Mouse (Mus musculus) limb, embryonic 14.5 days (tissue): Measurements from ENCODE around the gene Mrtfb. TPM values are rescaled to one million over a fixed set of nuclear protein-coding genes. Genes with fewer than 3 reads are reported as not detected.

ENCODE experiments used
- ATAC-seq: fragments of 200-750 bp; cut with Nextera tagmentation; 2 replicates; pipeline ENCODE4 v1.8.0; 2017; ENCODE audit warnings: low read depth, moderate number of reproducible peaks, moderate TSS enrichment; ENCODE audit not compliant: low FRiP score
- DNase-seq: peaks from one replicate; pipeline ENCODE4 v3.0.0-alpha.2; 2015; ENCODE audit warnings: low spot score
- H3K27ac ChIP-seq: fragments of 300-500 bp; sonication (generic); replicated peaks from 2 replicates; pipeline ENCODE4 v1.5.1; 2014; ENCODE audit warnings: low read depth, mild to moderate bottlenecking, low read length, moderate library complexity, mixed read lengths
- H3K27me3 ChIP-seq: fragments of 300-500 bp; sonication (generic); 2 replicates; pipeline ENCODE4 v1.6.1; 2014; ENCODE audit warnings: low read length, mixed read lengths; ENCODE audit not compliant: control insufficient read depth, insufficient read depth
- H3K36me3 ChIP-seq: fragments of 300-500 bp; sonication (generic); 2 replicates; pipeline ENCODE4 v1.6.1; 2014; ENCODE audit warnings: mild to moderate bottlenecking, low read length, moderate library complexity, mixed read lengths; ENCODE audit not compliant: control insufficient read depth, insufficient read depth
- H3K4me1 ChIP-seq: fragments of 300-500 bp; sonication (generic); 2 replicates; pipeline ENCODE4 v1.6.1; 2014; ENCODE audit warnings: antibody characterized with exemption, low read length, mixed read lengths; ENCODE audit not compliant: control insufficient read depth, insufficient read depth
- H3K4me2 ChIP-seq: fragments of 300-500 bp; sonication (generic); replicated peaks from 2 replicates; pipeline ENCODE4 v1.6.1; 2014; ENCODE audit warnings: low read depth, mild to moderate bottlenecking, low read length, moderate library complexity; ENCODE audit not compliant: severe bottlenecking
- H3K4me3 ChIP-seq: fragments of 300-500 bp; sonication (generic); replicated peaks from 2 replicates; pipeline ENCODE4 v1.5.1; 2014; ENCODE audit warnings: low read length
- H3K9ac ChIP-seq: fragments of 300-500 bp; sonication (generic); 2 replicates; pipeline ENCODE4 v1.6.1; 2014; ENCODE audit warnings: mild to moderate bottlenecking, low read depth, low read length, moderate library complexity; ENCODE audit not compliant: severe bottlenecking
- H3K9me3 ChIP-seq: fragments of 300-500 bp; sonication (generic); 2 replicates; pipeline ENCODE4 v1.6.1; 2016; ENCODE audit warnings: low read length; ENCODE audit not compliant: control insufficient read depth
- POLR2A ChIP-seq: fragments of 200-500 bp; IDR thresholded peaks from 2 replicates; pipeline ENCODE4 v1.8.0; 2012; ENCODE audit warnings: inconsistent platforms, mild to moderate bottlenecking, moderate library complexity, borderline replicate concordance; ENCODE audit not compliant: insufficient read depth, insufficient read length; ENCODE audit errors: extremely low read depth
- WGBS: fragments of 180-500 bp; shearing (Covaris S2); extraction: QIAGEN DNeasy Blood & Tissue Kit; methylation state at CpG from one replicate; pipeline ENCODE4 v1.1.7; 2014; 5-methylcytosine and 5-hydroxymethylcytosine counted together
- polyA plus RNA-seq, 2 experiments: library from polyadenylated mRNA; depleted of rRNA in 1 of 2; stranded (reverse) in 1 of 2; unstranded in 1 of 2; fragments of >200 nt; fragmentation: Nextera tagmentation in 1 of 2; extraction: Ambion mirVana in 1 of 2; gene quantifications; 2 replicates each; pipeline versions ENCODE4 v1.2.1 to v1.2.3; 2012 to 2014

The Mrtfb gene
- polyA plus RNA-seq, 2 experiments, result 11.8 to 26.0 TPM

- Histone ChIP-seq H3K9me3 (no peaks in the 10 kb centered on the region), H3K9ac (no peak overlapping the region), H3K4me1 (no peaks in the 10 kb centered on the region), H3K4me3 (no peak overlapping the region), H3K27ac (no peak overlapping the region), H3K4me2 (no peak overlapping the region), H3K27me3 (no peaks in the 10 kb centered on the region), H3K36me3 (no peaks in the 10 kb centered on the region)
- TF ChIP-seq POLR2A, result no peak
- DNase-seq (no peak), ATAC-seq (no peak)
- WGBS, result 74% methylated on average over 3 of the region's 3 CpGs
These were observed 49.9 kb downstream of the Mrtfb start for GRCm38 (mm10) chr16:13306065-13306695.

GRCm38 (mm10) chr16:13310096-13310683, 53.9 kb downstream of the Mrtfb start:
- WGBS, result 78% methylated on average over 1 of the region's 1 CpGs
- Histone ChIP-seq H3K36me3 (no peaks in the 10 kb centered on the region), H3K4me2 (no peak overlapping the region), H3K27ac (no peak overlapping the region), H3K9me3 (no peaks in the 10 kb centered on the region), H3K27me3 (no peaks in the 10 kb centered on the region), H3K9ac (no peak overlapping the region), H3K4me3 (no peak overlapping the region), H3K4me1 (no peaks in the 10 kb centered on the region)
- ATAC-seq, result no peak
- no peak for DNase-seq
- TF ChIP-seq POLR2A, result no peak

GRCm38 (mm10) chr16:13311374-13311773, 55.1 kb downstream of the Mrtfb start:
- no peak for ATAC-seq
- no peak for DNase-seq

GRCm38 (mm10) chr16:13313096-13313719, 56.9 kb downstream of the Mrtfb start:
- WGBS, result 86% methylated on average over 5 of the region's 5 CpGs
- H3K27me3 ChIP-seq, result no peaks in the 10 kb centered on the region
- ATAC-seq (no peak), DNase-seq (no peak)
- no peak overlapping the region for H3K27ac ChIP-seq
- H3K9ac ChIP-seq, result no peak overlapping the region
- H3K4me3 ChIP-seq, result no peak overlapping the region
- no peaks in the 10 kb centered on the region for H3K4me1 ChIP-seq
- no peaks in the 10 kb centered on the region for H3K36me3 ChIP-seq
- H3K4me2 ChIP-seq, result no peak overlapping the region
- H3K9me3 ChIP-seq, result no peaks in the 10 kb centered on the region
- no peak for TF ChIP-seq POLR2A

More at GRCm38 (mm10) chr16:13311374-13311773, 55.1 kb downstream of the Mrtfb start:
- no peak overlapping the region for H3K4me2 ChIP-seq
- no peaks in the 10 kb centered on the region for H3K36me3 ChIP-seq
- WGBS, result 85% methylated on average over 1 of the region's 1 CpGs
- no peaks in the 10 kb centered on the region for H3K27me3 ChIP-seq
- no peaks in the 10 kb centered on the region for H3K9me3 ChIP-seq
- H3K27ac ChIP-seq, result no peak overlapping the region
- no peak overlapping the region for H3K4me3 ChIP-seq
- H3K4me1 ChIP-seq, result no peaks in the 10 kb centered on the region
- TF ChIP-seq POLR2A, result no peak
- H3K9ac ChIP-seq, result no peak overlapping the region

- DNase-seq (no peak), ATAC-seq (no peak)
- Histone ChIP-seq H3K4me2 (no peak overlapping the region), H3K27me3 (no peaks in the 10 kb centered on the region), H3K9ac (no peak overlapping the region), H3K27ac (no peak overlapping the region), H3K9me3 (no peaks in the 10 kb centered on the region), H3K4me3 (no peak overlapping the region), H3K36me3 (peaks cover 16% of the 10 kb centered on the region), H3K4me1 (no peaks in the 10 kb centered on the region)
- WGBS, result 60% methylated on average over 6 of the region's 6 CpGs
- TF ChIP-seq POLR2A, result no peak
These were observed 67.5 kb downstream of the Mrtfb start for GRCm38 (mm10) chr16:13323751-13324150.
